Mouse (Mus musculus) right cerebral cortex, postnatal 4 days (tissue): ENCODE data around the gene Agpat2.

Experiments
- DNase-seq: peaks from one replicate; pipeline ENCODE4 v3.0.0-alpha.2; 2022

The Agpat2 gene

GRCm38 (mm10) chr2:26603720-26604671 is at the start of gene Agpat2:
TSS of gene Agpat2 (minus strand) at chr2:26604417.
- peak; percentile 70 for DNase-seq

GRCm38 (mm10) chr2:26646643-26647293 is 42.6 kb upstream of the Agpat2 start:
- peak; percentile 67 for DNase-seq

- DNase-seq, result no peak
Measured at GRCm38 (mm10) chr2:26643942-26644341, 39.7 kb upstream of the Agpat2 start.

- no peak for DNase-seq
Measured at GRCm38 (mm10) chr2:26641006-26641647, 36.9 kb upstream of the Agpat2 start.

GRCm38 (mm10) chr2:26639838-26640830 is 35.9 kb upstream of the Agpat2 start:
- peak; percentile 100 for DNase-seq

GRCm38 (mm10) chr2:26639083-26639482 is 34.9 kb upstream of the Agpat2 start:
- DNase-seq, result no peak

- no peak for DNase-seq
Measured at GRCm38 (mm10) chr2:26638572-26638971, 34.4 kb upstream of the Agpat2 start.

- no peak for DNase-seq
Measured at GRCm38 (mm10) chr2:26638039-26638438, 33.8 kb upstream of the Agpat2 start.

GRCm38 (mm10) chr2:26637316-26637932 is 33.2 kb upstream of the Agpat2 start:
- DNase-seq, result no peak

GRCm38 (mm10) chr2:26636325-26636635 is 32.1 kb upstream of the Agpat2 start:
- no peak for DNase-seq

GRCm38 (mm10) chr2:26635489-26636324 is 31.5 kb upstream of the Agpat2 start:
- no peak for DNase-seq

GRCm38 (mm10) chr2:26634629-26635488 is 30.6 kb upstream of the Agpat2 start:
- no peak for DNase-seq

GRCm38 (mm10) chr2:26633953-26634530 is 29.8 kb upstream of the Agpat2 start:
- DNase-seq, result no peak

- no peak for DNase-seq
Measured at GRCm38 (mm10) chr2:26632541-26633395, 28.6 kb upstream of the Agpat2 start.

- peak; percentile 21 for DNase-seq
Measured at GRCm38 (mm10) chr2:26628792-26629437, 24.7 kb upstream of the Agpat2 start.

- DNase-seq, result peak; percentile 96
Measured at GRCm38 (mm10) chr2:26627921-26628739, 23.9 kb upstream of the Agpat2 start, which contains the start of gene Fam69b. TSS of gene Fam69b (plus strand) at chr2:26628457.

GRCm38 (mm10) chr2:26626081-26626480 is 21.9 kb upstream of the Agpat2 start:
- no peak for DNase-seq
